Mouse (Mus musculus): ENCODE measurements around the gene Prtn3.

DNA sequence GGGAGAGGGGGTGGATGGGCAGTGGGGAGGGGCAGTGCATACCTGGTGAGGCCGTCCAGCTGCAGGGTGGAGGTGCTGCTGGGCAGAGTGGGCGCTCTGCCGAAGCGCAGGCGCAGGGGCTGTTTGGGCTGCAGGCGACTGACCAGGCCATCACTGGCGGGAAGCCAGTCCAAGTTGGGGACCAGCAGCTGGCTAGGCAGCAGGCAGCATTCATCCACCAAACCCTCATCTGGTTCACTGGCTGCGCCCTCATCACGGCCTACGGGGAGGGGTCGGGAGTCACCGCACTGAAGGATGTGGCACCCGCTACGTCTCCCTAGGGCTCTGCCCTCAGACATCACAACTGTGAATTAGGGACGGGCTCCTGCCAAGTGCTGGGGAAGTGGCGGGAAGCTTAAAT, 22.0 kb downstream of the Prtn3 start:
- TF ChIP-seq MAFK (IDR thresholded peaks at IDR 0.05; ENCODE audit: insufficient read depth, low read depth, low read length) (no peak), ZC3H11A (IDR thresholded peaks at IDR 0.05; ENCODE audit: borderline replicate concordance, low read depth, low read length) (no peak), HCFC1 (IDR thresholded peaks at IDR 0.05; ENCODE audit: borderline replicate concordance, insufficient read depth, low read length) (no peak), ZNF384 (IDR thresholded peaks at IDR 0.05; ENCODE audit: low read depth, low read length) (no peak)

Measured in ES-E14 (cell line).